Mouse (Mus musculus) embryo, embryonic 10.5 days (tissue): ENCODE measurements around the gene Npas2.

Source experiments
- DNase-seq: peaks from one replicate; pipeline ENCODE4 v3.0.0-alpha.2; 2015; ENCODE audit warnings: low spot score

Gene Npas2

GRCm38 (mm10) chr1:39217584-39217983 lies 24.1 kb downstream of the Npas2 start:
- DNase-seq, result peak; percentile 12

DNA sequence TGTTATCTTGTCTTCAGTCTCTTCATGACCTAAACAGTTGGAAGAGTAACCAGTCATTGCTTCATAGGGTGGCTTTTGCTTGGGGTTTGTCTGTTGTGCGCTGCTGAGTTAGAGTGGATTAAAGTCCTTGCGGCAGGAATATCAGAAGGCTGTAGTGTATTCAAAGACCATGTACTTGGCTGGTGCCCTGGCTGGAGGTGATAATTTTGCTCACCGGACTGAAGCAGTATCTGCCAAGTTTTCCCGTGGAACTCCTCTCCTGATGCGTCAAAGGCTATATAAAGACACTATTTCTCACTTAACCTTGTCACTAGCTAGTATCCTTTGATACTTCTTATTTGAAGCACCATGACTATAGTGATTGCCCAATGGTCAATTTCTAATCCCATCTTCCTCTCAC lies 34.9 kb downstream of the Npas2 start:
- no peak for DNase-seq

DNA sequence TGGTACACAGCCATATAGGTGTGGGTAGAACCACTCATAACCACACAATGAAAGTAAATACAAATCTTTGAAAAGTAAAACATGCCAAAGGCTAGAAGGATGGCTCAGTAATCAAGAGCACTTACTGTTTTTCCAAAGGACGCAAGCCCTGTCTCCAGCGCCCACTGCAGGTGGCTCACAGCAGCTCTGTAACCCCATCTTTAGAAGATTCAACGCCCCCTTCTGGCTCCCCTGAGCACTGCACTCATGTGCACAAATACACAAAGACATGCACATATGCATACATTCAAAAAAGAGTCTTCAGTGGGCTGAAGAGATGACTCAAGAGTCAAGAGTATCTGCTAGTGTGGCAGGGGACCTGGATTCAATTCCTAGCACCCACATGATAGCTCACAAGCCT lies 36.5 kb downstream of the Npas2 start:
- no peak for DNase-seq

DNA sequence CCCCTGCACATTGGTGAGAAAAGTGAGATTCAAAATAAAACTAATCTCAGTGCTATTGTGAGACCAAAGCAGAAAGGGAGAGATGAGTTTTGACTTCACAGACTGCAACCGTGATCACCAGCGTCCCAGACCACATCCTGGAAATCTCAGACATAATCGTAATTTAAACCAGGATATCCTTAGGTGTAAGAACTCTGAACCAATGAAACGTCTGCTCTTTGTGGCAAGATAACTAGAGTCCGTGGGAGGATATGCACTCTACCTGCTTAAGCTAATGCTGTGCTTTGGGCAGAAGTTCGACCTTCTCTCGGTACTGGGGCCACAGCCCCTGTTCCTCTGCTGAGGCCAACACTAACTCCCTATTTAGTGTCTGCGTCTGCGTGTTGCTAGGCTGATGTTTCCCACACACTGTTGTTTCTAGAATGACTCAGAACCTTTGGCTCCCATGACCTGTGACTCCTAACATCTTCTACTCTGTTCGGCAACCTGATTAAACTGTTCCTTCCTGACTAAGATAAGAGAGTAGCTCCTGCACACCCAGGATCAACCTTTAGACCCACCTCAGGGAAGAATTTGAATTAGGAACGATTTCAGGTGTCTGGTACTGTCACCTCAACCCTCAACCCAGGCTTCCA lies 41.4 kb downstream of the Npas2 start:
- DNase-seq, result no peak

- no peak for DNase-seq
These were observed 44.1 kb downstream of the Npas2 start for GRCm38 (mm10) chr1:39237503-39238255.

GRCm38 (mm10) chr1:39240860-39241584 lies 47.5 kb downstream of the Npas2 start:
- DNase-seq, result no peak

DNA sequence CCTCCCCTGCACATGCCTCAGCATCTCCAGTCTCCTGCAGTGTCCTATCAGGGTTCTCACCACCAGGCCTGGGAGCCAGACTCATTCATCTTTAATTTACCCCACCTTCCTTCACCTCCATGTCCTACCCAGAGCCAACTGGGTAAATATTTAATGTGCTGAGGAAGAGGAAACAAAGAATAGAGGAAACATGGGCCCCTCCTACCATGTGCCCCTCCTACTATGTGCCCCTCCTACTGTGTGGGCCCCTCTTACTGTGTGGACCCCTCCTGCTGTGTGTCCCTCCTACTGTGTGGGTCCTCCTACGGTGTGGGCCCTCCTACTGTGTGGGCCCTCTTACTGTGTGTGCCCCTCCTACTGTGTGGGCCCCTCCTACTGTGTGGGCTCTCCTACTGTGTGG lies 51.2 kb downstream of the Npas2 start:
- no peak for DNase-seq

DNA sequence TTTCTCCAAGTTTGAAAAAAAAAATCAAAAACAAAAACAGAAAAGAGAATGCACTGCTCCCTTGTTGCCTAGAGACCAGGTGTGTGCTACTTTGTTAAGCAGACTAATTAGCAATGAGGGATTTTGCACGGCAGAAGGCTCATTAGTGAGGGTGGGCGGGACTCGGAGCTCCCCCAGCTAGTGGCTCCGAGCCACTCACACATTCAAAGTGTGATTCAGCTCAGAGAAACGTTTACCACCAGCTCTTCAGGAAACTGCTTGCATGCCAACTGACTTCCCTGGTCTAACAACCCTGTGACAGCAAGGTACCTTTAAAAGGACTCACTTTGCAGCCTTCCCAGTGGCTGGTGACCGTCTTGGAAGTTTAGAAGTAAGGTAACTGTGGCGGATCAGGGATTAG lies 58.1 kb downstream of the Npas2 start:
- no peak for DNase-seq

DNA sequence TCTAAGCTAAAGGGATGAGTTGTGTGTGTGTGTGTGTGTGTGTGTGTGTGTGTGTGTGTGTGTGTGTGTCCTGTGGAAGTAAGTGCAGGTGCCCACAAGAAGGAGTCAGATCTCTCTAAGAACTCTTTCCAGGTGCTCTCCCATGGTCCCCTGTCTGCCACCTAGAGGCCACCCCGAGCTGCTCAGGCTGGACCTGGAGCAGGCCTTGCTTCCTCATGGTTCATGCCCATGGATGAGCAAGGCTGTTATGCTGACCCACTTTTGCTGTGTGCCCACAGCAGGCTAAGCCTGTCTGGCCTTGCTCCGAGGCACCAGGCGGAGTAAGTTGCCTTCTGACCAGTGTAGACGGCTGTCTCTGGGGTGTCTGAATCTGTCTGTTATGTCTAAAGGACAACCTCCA lies 60.2 kb downstream of the Npas2 start:
- DNase-seq, result peak; percentile 21

DNA sequence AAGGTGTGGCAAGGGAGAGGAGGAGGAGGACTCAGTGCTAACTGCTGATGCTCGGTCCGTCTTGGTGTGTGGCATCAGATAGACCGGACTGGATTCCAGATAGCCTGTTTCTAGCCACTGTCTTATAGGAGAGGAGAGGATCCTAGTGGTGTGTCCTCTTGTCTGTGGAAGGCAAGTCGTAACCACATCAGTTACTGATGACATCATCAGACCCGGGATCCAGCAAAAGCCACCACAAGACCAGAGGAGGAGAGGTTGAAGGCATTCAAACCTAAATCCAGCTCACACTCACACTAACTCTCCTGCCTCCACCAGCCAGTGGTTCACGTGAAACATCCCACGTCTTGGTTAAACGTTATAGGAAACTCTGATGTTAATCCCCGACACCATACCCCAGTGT lies 62.5 kb downstream of the Npas2 start:
- no peak for DNase-seq

- DNase-seq, result no peak
These were observed 63.2 kb downstream of the Npas2 start for GRCm38 (mm10) chr1:39256513-39257330.

DNA sequence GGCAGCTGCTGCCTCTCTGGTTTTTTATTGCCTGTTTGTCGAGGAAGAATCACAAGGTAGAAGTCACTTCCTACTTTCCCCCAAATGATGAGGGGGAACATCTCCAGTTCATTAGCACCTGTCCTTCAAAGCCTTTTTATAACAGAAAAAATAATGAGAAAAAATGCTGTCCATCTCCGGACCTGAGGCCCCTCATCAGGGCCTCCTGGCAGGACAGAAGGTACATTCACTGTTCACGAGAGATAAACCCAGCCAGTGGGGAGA lies 63.7 kb downstream of the Npas2 start:
- DNase-seq, result no peak

DNA sequence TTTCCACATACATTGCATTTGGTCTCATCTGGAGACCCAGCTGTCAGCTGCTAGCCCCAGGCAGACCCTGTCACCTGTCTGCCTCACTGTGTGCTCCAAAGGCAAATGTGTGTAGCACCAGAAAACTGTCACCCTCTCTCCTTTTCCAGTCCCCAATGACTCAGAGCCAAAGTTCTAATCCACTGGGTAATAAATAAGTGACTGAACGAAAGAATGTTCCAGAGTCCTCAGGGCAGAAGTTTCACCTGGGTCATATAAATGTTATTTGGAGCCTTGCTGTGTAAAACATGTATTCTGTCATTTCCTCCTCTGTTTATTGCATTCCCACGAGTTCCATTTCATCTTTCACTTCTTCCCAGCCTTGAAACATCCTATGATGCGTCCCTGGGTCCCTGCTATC lies 66.1 kb downstream of the Npas2 start:
- DNase-seq, result no peak

- DNase-seq, result no peak
These were observed 66.8 kb downstream of the Npas2 start for GRCm38 (mm10) chr1:39260183-39260978.

- no peak for DNase-seq
These were observed 73.4 kb downstream of the Npas2 start for GRCm38 (mm10) chr1:39266843-39267512.

GRCm38 (mm10) chr1:39272976-39273375 lies 79.4 kb downstream of the Npas2 start:
- no peak for DNase-seq

GRCm38 (mm10) chr1:39280391-39280790 lies 86.9 kb downstream of the Npas2 start:
- DNase-seq, result no peak

GRCm38 (mm10) chr1:39280989-39281875 lies 87.7 kb downstream of the Npas2 start:
- no peak for DNase-seq

GRCm38 (mm10) chr1:39281888-39282287 lies 88.4 kb downstream of the Npas2 start:
- no peak for DNase-seq

DNA sequence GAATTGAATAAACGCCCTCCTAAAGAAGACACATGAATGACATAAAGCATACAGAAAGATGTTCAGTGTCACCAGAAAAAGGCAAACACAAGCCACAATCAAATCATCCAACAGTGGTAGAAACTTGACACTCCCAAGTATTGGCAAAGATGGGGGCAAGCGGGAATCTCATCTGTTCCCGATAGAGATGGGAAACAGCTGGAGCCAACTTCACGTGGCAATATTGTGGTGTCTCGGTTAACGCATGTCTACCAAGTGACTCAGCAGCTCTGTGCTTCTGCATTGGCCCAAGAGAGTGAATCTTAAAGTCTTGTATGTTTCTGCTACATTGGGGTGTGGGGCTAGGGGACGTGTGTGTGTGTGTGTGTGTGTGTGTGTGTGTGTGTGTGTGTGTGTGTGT lies 89.8 kb downstream of the Npas2 start:
- DNase-seq, result no peak
